Mouse (Mus musculus) liver, postnatal 0 days (tissue): ENCODE measurements around the gene Tmem266. TPM values are rescaled to one million over a fixed set of nuclear protein-coding genes. Genes with fewer than 3 reads are reported as not detected.

Source experiments
- ATAC-seq: fragments of 200-750 bp; cut with Nextera tagmentation; 2 replicates; pipeline ENCODE4 v1.8.0; 2017; ENCODE audit warnings: mild to moderate bottlenecking, moderate library complexity
- DNase-seq: peaks from one replicate; pipeline ENCODE4 v3.0.0-alpha.2; 2016
- H3K27ac ChIP-seq: fragments of 300-500 bp; sonication (generic); 2 replicates; pipeline ENCODE4 v1.5.1; 2014; ENCODE audit warnings: antibody characterized with exemption, moderate library complexity, mild to moderate bottlenecking, low read depth
- H3K27me3 ChIP-seq: fragments of 300-500 bp; sonication (generic); 2 replicates; pipeline ENCODE4 v1.6.1; 2014; ENCODE audit warnings: low read length, control low read depth, mixed read lengths; ENCODE audit not compliant: insufficient read depth
- H3K36me3 ChIP-seq: fragments of 300-500 bp; sonication (generic); replicated peaks from 2 replicates; pipeline ENCODE4 v1.6.1; 2014; ENCODE audit warnings: mild to moderate bottlenecking, control low read depth, low read length, moderate library complexity, mixed read lengths; ENCODE audit not compliant: insufficient read depth
- H3K4me1 ChIP-seq: fragments of 300-500 bp; sonication (generic); 2 replicates; pipeline ENCODE4 v1.6.1; 2014; ENCODE audit warnings: antibody characterized with exemption, mild to moderate bottlenecking, control low read depth; ENCODE audit not compliant: insufficient read depth
- H3K4me2 ChIP-seq: fragments of 300-500 bp; sonication (generic); 2 replicates; pipeline ENCODE4 v1.6.1; 2014; ENCODE audit warnings: low read depth, mild to moderate bottlenecking, low read length, moderate library complexity, mixed read lengths
- H3K4me3 ChIP-seq: fragments of 300-500 bp; sonication (generic); 2 replicates; pipeline ENCODE4 v1.5.1; 2014; ENCODE audit warnings: low read depth, low read length
- H3K9ac ChIP-seq: fragments of 300-500 bp; sonication (generic); replicated peaks from 2 replicates; pipeline ENCODE4 v1.6.1; 2014; ENCODE audit warnings: mild to moderate bottlenecking, moderate library complexity
- H3K9me3 ChIP-seq: fragments of 300-500 bp; sonication (generic); 2 replicates; pipeline ENCODE4 v1.6.1; 2016; ENCODE audit warnings: mild to moderate bottlenecking, control low read depth, low read length, mixed read lengths
- CTCF ChIP-seq: sonication (generic); IDR thresholded peaks from 2 replicates; pipeline ENCODE4 v1.5.1; 2016; ENCODE audit warnings: antibody characterized with exemption, low read depth
- EP300 ChIP-seq: IDR thresholded peaks from 2 replicates; pipeline ENCODE4 v1.6.1; 2016; ENCODE audit warnings: antibody characterized with exemption, low read depth, mild to moderate bottlenecking
- WGBS: fragments of 180-500 bp; shearing (Covaris S2); extraction: QIAGEN DNeasy Blood & Tissue Kit; methylation state at CpG from one replicate; pipeline ENCODE4 v1.1.7; 2014; ENCODE audit not compliant: insufficient replicate concordance; 5-methylcytosine and 5-hydroxymethylcytosine counted together
- polyA plus RNA-seq: library from polyadenylated mRNA; unstranded; fragments of >200 nt; fragmentation: Nextera tagmentation; extraction: Ambion mirVana; gene quantifications from 2 replicates; pipeline ENCODE4 v1.2.1, GENCODE M21; 2015

The Tmem266 gene
- polyA plus RNA-seq, 1 experiment from 2014 or later, result not detected

GRCm38 (mm10) chr9:55478699-55479098 is 152.0 kb downstream of the Tmem266 start:
- no peak for ATAC-seq
- no peak overlapping the region for H3K4me3 ChIP-seq

GRCm38 (mm10) chr9:55482116-55482515 is 155.4 kb downstream of the Tmem266 start:
- DNase-seq (no peak), ATAC-seq (no peak)
- 61% methylated on average over 2 of the region's 2 CpGs for WGBS
- no peak overlapping the region for H3K4me2 ChIP-seq
- TF ChIP-seq CTCF (no peak), EP300 (no peak)
- no peaks in the 10 kb centered on the region for H3K9me3 ChIP-seq
- no peak overlapping the region for H3K4me3 ChIP-seq
- H3K27ac ChIP-seq, result no peak overlapping the region
- H3K36me3 ChIP-seq, result peaks cover 26% of the 10 kb centered on the region
- no peaks in the 10 kb centered on the region for H3K4me1 ChIP-seq
- H3K9ac ChIP-seq, result no peak overlapping the region
- H3K27me3 ChIP-seq, result no peaks in the 10 kb centered on the region

More at GRCm38 (mm10) chr9:55478699-55479098, 152.0 kb downstream of the Tmem266 start:
- Histone ChIP-seq H3K4me2 (no peak overlapping the region), H3K9ac (no peak overlapping the region), H3K4me1 (no peaks in the 10 kb centered on the region), H3K36me3 (peaks cover 18% of the 10 kb centered on the region), H3K9me3 (no peaks in the 10 kb centered on the region), H3K27me3 (no peaks in the 10 kb centered on the region), H3K27ac (no peak overlapping the region)
- TF ChIP-seq CTCF, result no peak
- TF ChIP-seq EP300, result no peak
- no peak for DNase-seq

Other genes starting within 250 kb of the Tmem266 start
- 7.7 and 8.3 TPM in 2 replicates for gene Ube2q2, start 178.1 kb upstream of the Tmem266 start, polyA plus RNA-seq
- gene Fbxo22, start 118.0 kb upstream of the Tmem266 start, polyA plus RNA-seq, result 23.1 and 25.0 TPM in 2 replicates
- 4.8 and 6.6 TPM in 2 replicates for gene Nrg4, start 69 bp upstream of the Tmem266 start, polyA plus RNA-seq
- 466 and 477 TPM in 2 replicates for gene Etfa, start 185.3 kb downstream of the Tmem266 start, polyA plus RNA-seq
- gene Isl2, start 211.8 kb downstream of the Tmem266 start, polyA plus RNA-seq, result not detected in 2 replicates